Mouse (Mus musculus) thymus, adult 2 months (tissue): ENCODE data around the gene Tsacc. TPM values are rescaled to one million over a fixed set of nuclear protein-coding genes. Genes with fewer than 3 reads are reported as not detected.

Experiments used
- DNase-seq: peaks from one replicate; pipeline ENCODE4 v3.0.0; 2021
- H3K27ac ChIP-seq: fragments of 200-500 bp; 2 replicates; pipeline ENCODE4 v1.5.1; 2012; ENCODE audit warnings: low read length, control low read depth; ENCODE audit not compliant: control insufficient read depth, insufficient read depth
- H3K27me3 ChIP-seq: fragments of 200-500 bp; 2 replicates; pipeline ENCODE4 v1.6.1; 2012; ENCODE audit warnings: mild to moderate bottlenecking, low read length, moderate library complexity, mixed read lengths; ENCODE audit not compliant: control insufficient read depth, insufficient read depth
- H3K36me3 ChIP-seq: fragments of 200-500 bp; 2 replicates; pipeline ENCODE4 v1.6.1; 2012; ENCODE audit warnings: mild to moderate bottlenecking, low read length, moderate library complexity; ENCODE audit not compliant: control insufficient read depth, insufficient read depth
- H3K4me1 ChIP-seq: fragments of 200-500 bp; replicated peaks from 2 replicates; pipeline ENCODE4 v1.6.1; 2012; ENCODE audit warnings: low read length; ENCODE audit not compliant: control insufficient read depth, insufficient read depth
- H3K4me3 ChIP-seq: fragments of 200-500 bp; 2 replicates; pipeline ENCODE4 v1.5.1; 2012; ENCODE audit warnings: mild to moderate bottlenecking, low read length, control low read depth, moderate library complexity; ENCODE audit not compliant: control insufficient read depth, insufficient read depth
- CTCF ChIP-seq: fragments of 200-500 bp; IDR thresholded peaks from 2 replicates; pipeline ENCODE4 v1.5.1; 2012; ENCODE audit warnings: mild to moderate bottlenecking, control low read depth, low read length, moderate library complexity, borderline replicate concordance; ENCODE audit not compliant: control insufficient read depth, poor library complexity, insufficient read depth; ENCODE audit errors: extremely low read depth
- POLR2A ChIP-seq: fragments of 200-500 bp; IDR thresholded peaks from 2 replicates; pipeline ENCODE4 v1.6.1; 2012; ENCODE audit warnings: mild to moderate bottlenecking, low read length, control low read depth, moderate library complexity; ENCODE audit not compliant: control insufficient read depth, poor library complexity, insufficient read depth; ENCODE audit errors: extremely low read depth
- WGBS: fragments of 180-500 bp; shearing (Covaris S2); methylation state at CpG from one replicate; pipeline ENCODE4 v1.1.7; 2018; 5-methylcytosine and 5-hydroxymethylcytosine counted together
- polyA plus RNA-seq: library from polyadenylated mRNA; depleted of rRNA; stranded (reverse); fragments of >200 nt; gene quantifications from 2 replicates; pipeline ENCODE4 v1.2.3, GENCODE M21; 2012

Gene Tsacc
- polyA plus RNA-seq, 1 experiment, result 3.3 TPM

DNA sequence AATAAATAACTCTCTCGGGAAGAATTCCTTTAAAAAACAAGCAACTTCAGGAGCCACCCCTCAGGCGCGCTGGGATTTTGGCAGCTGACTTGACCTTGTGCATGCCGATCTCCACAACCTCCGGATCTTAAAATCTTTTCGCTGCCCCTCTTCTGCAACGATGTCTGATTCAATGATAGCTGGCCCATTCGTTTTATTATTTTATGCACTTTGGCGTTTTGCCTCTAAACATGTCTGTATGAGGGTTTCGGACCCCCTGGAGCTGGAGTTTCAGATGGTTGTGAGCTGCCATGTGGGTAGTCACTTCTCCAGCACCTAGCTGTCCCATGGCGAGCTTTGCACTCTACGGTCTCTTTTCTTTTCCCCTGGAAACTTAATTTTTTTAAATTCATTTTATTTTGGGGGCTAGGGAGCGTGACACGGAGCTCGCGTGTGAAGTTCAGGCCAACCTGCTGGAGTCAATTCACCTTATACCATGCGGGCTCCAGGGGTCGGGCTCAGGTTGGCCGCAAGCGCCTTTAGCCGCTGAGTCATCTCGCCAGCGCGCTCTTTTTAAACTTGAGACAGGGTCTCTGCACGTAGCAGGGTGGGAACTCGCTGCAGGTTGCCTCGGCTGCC lies 38.7 kb upstream of the Tsacc start:
- Histone ChIP-seq H3K27ac (peak overlapping the region; percentile 77), H3K36me3 (no peaks in the 10 kb centered on the region), H3K4me3 (peak overlapping the region; percentile 90), H3K4me1 (peaks cover 10% of the 10 kb centered on the region), H3K27me3 (no peaks in the 10 kb centered on the region)
- TF ChIP-seq CTCF, result no peak
- no peak for TF ChIP-seq POLR2A
- DNase-seq, result no peak
- 1% methylated on average over 27 of the region's 27 CpGs for WGBS

- Histone ChIP-seq H3K27ac (no peak overlapping the region), H3K27me3 (no peaks in the 10 kb centered on the region), H3K36me3 (no peaks in the 10 kb centered on the region), H3K4me1 (peaks cover 10% of the 10 kb centered on the region), H3K4me3 (peak overlapping the region; percentile 90)
- no peak for DNase-seq
- 26% methylated on average over 3 of the region's 3 CpGs for WGBS
- no peak for TF ChIP-seq CTCF
Measured at GRCm38 (mm10) chr3:88334902-88335435, 38.2 kb upstream of the Tsacc start.

DNA sequence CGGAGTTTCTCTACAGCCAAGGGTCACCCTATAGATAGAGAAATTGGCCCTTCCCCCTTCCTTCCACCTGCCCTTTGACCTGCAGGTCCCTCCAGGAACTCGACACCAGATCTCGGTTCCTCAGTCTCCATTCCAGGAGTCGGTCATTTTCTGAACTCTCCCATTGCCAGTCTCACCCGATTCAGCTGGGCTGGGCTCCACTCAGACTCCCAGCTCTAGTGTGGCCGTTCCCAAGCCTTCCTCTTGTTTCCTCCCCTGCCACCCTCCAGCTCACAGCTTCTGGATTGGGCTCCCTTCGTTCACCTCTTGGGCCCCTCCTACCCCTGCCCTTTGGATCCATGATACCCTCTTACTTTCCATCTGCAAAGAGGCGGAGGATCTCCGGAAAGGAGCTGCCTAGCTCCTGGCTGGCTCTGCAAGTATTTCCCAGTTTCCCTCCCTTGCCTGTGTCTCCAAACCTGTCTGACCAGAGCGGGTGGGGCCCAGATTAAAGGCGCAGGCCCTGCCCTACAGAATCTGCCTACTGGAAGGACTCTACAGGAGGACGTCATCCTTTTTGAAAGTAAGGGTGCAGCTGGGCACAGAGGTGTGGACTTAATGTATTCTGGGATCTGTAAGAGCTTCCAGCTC lies 37.3 kb upstream of the Tsacc start:
- DNase-seq, result no peak
- no peak for TF ChIP-seq CTCF
- TF ChIP-seq POLR2A, result no peak
- H3K27ac ChIP-seq, result no peak overlapping the region
- WGBS, result 91% methylated on average over 12 of the region's 12 CpGs
- no peaks in the 10 kb centered on the region for H3K36me3 ChIP-seq
- H3K4me1 ChIP-seq, result peaks cover 10% of the 10 kb centered on the region
- H3K27me3 ChIP-seq, result no peaks in the 10 kb centered on the region
- no peak overlapping the region for H3K4me3 ChIP-seq

DNA sequence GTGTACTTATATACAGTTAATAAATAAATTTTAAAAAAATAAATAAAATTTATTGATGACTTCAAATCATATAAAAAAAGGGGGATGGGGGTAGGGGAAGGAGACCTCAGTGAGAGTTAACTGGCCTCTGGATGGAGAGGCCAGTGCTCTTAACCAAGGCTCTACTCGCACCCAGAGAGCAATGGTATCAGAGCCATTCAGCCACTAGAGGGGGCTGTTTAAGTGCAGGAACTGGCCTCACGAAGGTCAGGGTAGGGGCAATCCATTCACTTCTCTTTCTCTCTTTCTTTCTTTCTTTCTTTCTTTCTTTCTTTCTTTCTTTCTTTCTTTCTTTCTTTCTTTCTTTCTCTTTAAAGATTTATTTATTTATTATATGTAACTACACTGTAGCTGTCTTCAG lies 34.5 kb upstream of the Tsacc start:
- Histone ChIP-seq H3K36me3 (0 out of 2 replicates have a peak, but pooled peaks cover 9% of the 10 kb centered on the region), H3K27me3 (no peaks in the 10 kb centered on the region), H3K4me1 (peaks cover 2% of the 10 kb centered on the region), H3K4me3 (no peak overlapping the region), H3K27ac (no peak overlapping the region)
- DNase-seq, result peak; percentile 65
- 13% methylated on average over 2 of the region's 2 CpGs for WGBS
- TF ChIP-seq CTCF, result no peak; the same call in 1 of the 2 replicates
- no peak for TF ChIP-seq POLR2A

DNA sequence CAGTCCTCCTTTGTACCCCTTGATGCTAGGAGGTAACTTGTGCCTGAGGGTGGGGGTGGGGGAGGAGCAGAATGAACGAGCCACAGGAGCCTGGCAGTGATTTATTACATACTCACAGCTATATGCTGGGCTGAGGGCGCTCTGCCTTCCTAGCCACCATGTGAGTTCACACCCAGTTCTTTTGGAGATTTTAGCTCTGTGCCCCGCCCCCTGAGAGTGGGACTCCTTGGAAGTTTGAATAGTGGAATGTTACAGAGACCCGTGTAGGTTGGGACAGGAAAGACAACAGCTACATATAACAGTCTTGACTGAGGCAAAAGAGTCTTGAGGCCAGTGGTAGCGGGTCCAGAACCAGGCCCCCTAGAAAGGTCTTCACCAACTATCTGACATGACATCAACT lies 32.2 kb upstream of the Tsacc start:
- Histone ChIP-seq H3K27ac (no peak overlapping the region), H3K4me3 (no peak overlapping the region), H3K36me3 (0 out of 2 replicates have a peak, but pooled peaks cover 9% of the 10 kb centered on the region), H3K4me1 (peaks cover 12% of the 10 kb centered on the region), H3K27me3 (no peaks in the 10 kb centered on the region)
- 91% methylated on average over 5 of the region's 5 CpGs for WGBS
- no peak for DNase-seq
- no peak for TF ChIP-seq CTCF

- peak; percentile 48 for DNase-seq
- Histone ChIP-seq H3K4me1 (peaks cover 12% of the 10 kb centered on the region), H3K27me3 (no peaks in the 10 kb centered on the region), H3K27ac (peak within 1 kb of the TSS; percentile 8; the same call in 1 of the 2 replicates), H3K4me3 (peak within 1 kb of the TSS; percentile 63), H3K36me3 (peaks cover 35% of the 10 kb centered on the region)
- TF ChIP-seq CTCF (no peak), POLR2A (peak; percentile 52; the same call in 1 of the 2 replicates)
- WGBS, result 2% methylated on average over 10 of the region's 10 CpGs
Measured at GRCm38 (mm10) chr3:88324951-88325405, 28.2 kb upstream of the Tsacc start, which contains the start of gene Glmp. Gene Glmp, plus strand, starts transcription at chr3:88325023.
